Mouse (Mus musculus) embryonic fibroblast, embryonic 13.5 days (primary cell): Measurements from ENCODE around the gene Dppa3.

Source experiments
- CTCF ChIP-seq: IDR thresholded peaks from 2 replicates; pipeline ENCODE4 v1.5.1; 2011; ENCODE audit warnings: mild to moderate bottlenecking, control low read depth, low read length, moderate library complexity, borderline replicate concordance; ENCODE audit not compliant: insufficient read depth
- POLR2A ChIP-seq: IDR thresholded peaks from 2 replicates; pipeline ENCODE4 v1.6.1; 2011; ENCODE audit warnings: low read depth, mild to moderate bottlenecking, control low read depth, low read length, moderate library complexity

- no peak for TF ChIP-seq CTCF
- no peak for TF ChIP-seq POLR2A
These were observed 33.3 kb upstream of the Dppa3 start for GRCm38 (mm10) chr6:122592905-122593304.
